Mouse (Mus musculus) spleen, adult 2 months (tissue): ENCODE measurements around the gene Plekhg5. TPM values are rescaled to one million over a fixed set of nuclear protein-coding genes. Genes with fewer than 3 reads are reported as not detected.
A peak's percentile ranks its signal among the peaks of the same experiment; 100 is the strongest.

Experiments used
- DNase-seq, 2 experiments: peaks; one replicate each; pipeline versions ENCODE4 v3.0.0 to v3.0.0-alpha.2; 2012 to 2021; ENCODE audit warnings: low spot score in 2 of 2, low read depth in 1 of 2
- H3K27ac ChIP-seq: fragments of 200-500 bp; 2 replicates; pipeline ENCODE4 v1.5.1; 2012; ENCODE audit warnings: low read length, inconsistent platforms; ENCODE audit not compliant: insufficient read depth
- H3K27me3 ChIP-seq: fragments of 200-500 bp; 2 replicates; pipeline ENCODE4 v1.6.1; 2012; ENCODE audit warnings: mild to moderate bottlenecking, moderate library complexity, low read length, inconsistent platforms; ENCODE audit not compliant: control insufficient read depth, insufficient read depth
- H3K36me3 ChIP-seq: fragments of 200-500 bp; 2 replicates; pipeline ENCODE4 v1.6.1; 2012; ENCODE audit warnings: mild to moderate bottlenecking, low read length, inconsistent platforms; ENCODE audit not compliant: control insufficient read depth, insufficient read depth
- H3K4me1 ChIP-seq: fragments of 200-500 bp; 2 replicates; pipeline ENCODE4 v1.6.1; 2011; ENCODE audit warnings: inconsistent platforms; ENCODE audit not compliant: control insufficient read depth, insufficient read depth, insufficient read length
- H3K4me3 ChIP-seq: fragments of 200-500 bp; 2 replicates; pipeline ENCODE4 v1.5.1; 2011; ENCODE audit warnings: mild to moderate bottlenecking, inconsistent platforms; ENCODE audit not compliant: insufficient read depth, insufficient read length; ENCODE audit errors: extremely low read depth
- CTCF ChIP-seq: fragments of 200-500 bp; IDR thresholded peaks from 2 replicates; pipeline ENCODE4 v1.5.1; 2011; ENCODE audit warnings: mild to moderate bottlenecking, inconsistent platforms; ENCODE audit not compliant: insufficient read depth, insufficient read length, insufficient replicate concordance; ENCODE audit errors: extremely low read depth
- POLR2A ChIP-seq: fragments of 200-500 bp; IDR thresholded peaks from 2 replicates; pipeline ENCODE4 v1.6.1; 2011; ENCODE audit warnings: low read depth, low read length, inconsistent platforms
- WGBS: fragments of 180-500 bp; shearing (Covaris S2); methylation state at CpG from one replicate; pipeline ENCODE4 v1.1.7; 2018; 5-methylcytosine and 5-hydroxymethylcytosine counted together
- polyA plus RNA-seq: library from polyadenylated mRNA; depleted of rRNA; stranded (reverse); fragments of >200 nt; gene quantifications from 2 replicates; pipeline ENCODE4 v1.2.3, GENCODE M21; 2012

Gene Plekhg5
- polyA plus RNA-seq, 1 experiment, result 13.1 TPM

DNA sequence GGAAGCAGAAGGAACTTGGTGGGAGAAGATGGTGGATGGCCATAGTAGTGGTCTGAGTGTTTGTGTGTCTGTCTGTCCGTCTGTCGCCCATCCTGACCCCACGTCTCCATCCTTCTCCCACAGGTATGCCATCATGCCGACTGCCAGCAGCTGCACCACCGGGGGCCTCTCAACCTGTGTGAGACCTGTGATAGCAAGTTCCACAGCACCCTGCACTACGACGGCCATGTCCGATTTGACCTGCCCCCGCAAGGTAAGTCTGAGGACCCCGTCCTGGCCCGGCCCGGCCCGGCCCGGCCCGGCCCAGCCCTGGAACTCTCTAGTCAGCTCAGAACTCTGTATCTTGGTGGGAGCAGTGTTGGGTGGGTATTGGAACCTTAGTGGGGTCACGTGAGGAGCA lies 29.6 kb downstream of the Plekhg5 start:
- no peaks in the 10 kb centered on the region for H3K36me3 ChIP-seq
- TF ChIP-seq POLR2A, result no peak
- no peak overlapping the region for H3K4me3 ChIP-seq
- 98% methylated on average over 16 of the region's 16 CpGs for WGBS
- DNase-seq, result no peak
- H3K27me3 ChIP-seq, result no peaks in the 10 kb centered on the region
- no peaks in the 10 kb centered on the region; the same call in 1 of the 2 replicates for H3K4me1 ChIP-seq
- no peak overlapping the region for H3K27ac ChIP-seq

DNA sequence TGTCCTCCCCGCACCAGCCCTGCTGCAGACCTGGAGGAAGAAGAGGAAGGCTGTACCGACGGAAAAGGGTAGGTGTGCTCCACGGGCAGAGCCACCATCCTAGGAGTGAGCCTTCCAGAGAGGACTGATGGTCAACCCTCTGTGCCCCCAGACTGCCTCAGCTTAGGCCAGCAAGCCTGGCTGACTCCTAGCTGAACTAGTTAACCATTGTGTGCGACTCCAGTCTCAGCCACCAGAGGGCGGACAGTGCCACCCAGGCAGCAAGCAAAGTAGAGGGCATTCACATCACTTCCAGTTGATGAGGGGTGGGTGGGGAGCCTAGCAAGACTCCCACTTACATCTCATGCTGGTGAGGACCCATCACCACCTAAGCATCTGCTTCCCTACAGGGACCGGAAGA lies 30.7 kb downstream of the Plekhg5 start:
- Histone ChIP-seq H3K36me3 (no peaks in the 10 kb centered on the region), H3K4me1 (no peaks in the 10 kb centered on the region; the same call in 1 of the 2 replicates), H3K27ac (no peak overlapping the region), H3K4me3 (no peak overlapping the region), H3K27me3 (no peaks in the 10 kb centered on the region)
- DNase-seq, result peak in 1 of 2 experiments; percentile 73
- peak; percentile 78; the same call in 1 of the 2 replicates for TF ChIP-seq CTCF
- TF ChIP-seq POLR2A, result no peak
- WGBS, result 61% methylated on average over 7 of the region's 7 CpGs

DNA sequence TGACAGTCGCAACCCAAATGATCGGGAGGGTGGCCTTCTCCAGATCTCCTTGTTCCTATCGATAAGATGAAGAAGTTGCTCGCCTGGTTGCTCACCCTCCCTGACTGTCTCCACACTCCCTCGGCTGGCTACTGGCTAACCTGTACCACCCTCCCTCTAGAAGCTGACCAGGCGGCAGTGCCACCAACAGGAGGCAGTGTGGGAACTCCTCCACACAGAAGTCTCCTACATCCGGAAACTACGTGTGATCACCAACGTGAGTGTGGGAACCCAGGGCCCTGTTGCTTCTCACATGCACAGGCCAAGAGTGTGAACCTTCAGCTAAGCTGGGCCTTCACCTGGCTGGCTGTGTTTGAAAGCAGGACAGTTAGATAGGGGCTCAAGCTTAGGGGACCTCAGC lies 34.4 kb downstream of the Plekhg5 start:
- no peak overlapping the region for H3K27ac ChIP-seq
- no peaks in the 10 kb centered on the region for H3K27me3 ChIP-seq
- H3K36me3 ChIP-seq, result no peaks in the 10 kb centered on the region
- H3K4me1 ChIP-seq, result no peaks in the 10 kb centered on the region
- TF ChIP-seq POLR2A (no peak), CTCF (no peak)
- WGBS, result 88% methylated on average over 9 of the region's 9 CpGs
- H3K4me3 ChIP-seq, result no peak overlapping the region
- no peak for DNase-seq

- DNase-seq, result no peak
- TF ChIP-seq POLR2A, result no peak
- no peak for TF ChIP-seq CTCF
- Histone ChIP-seq H3K27ac (no peak overlapping the region), H3K36me3 (no peaks in the 10 kb centered on the region), H3K4me1 (no peaks in the 10 kb centered on the region), H3K27me3 (no peaks in the 10 kb centered on the region), H3K4me3 (peak overlapping the region; percentile 20; the same call in 1 of the 2 replicates)
- 94% methylated on average over 24 of the region's 24 CpGs for WGBS
These were observed 35.2 kb downstream of the Plekhg5 start for GRCm38 (mm10) chr4:152107493-152107892.

GRCm38 (mm10) chr4:152107971-152108509 lies 35.7 kb downstream of the Plekhg5 start:
- Histone ChIP-seq H3K4me1 (no peaks in the 10 kb centered on the region), H3K27ac (no peak overlapping the region), H3K4me3 (peak overlapping the region; percentile 20; the same call in 1 of the 2 replicates), H3K36me3 (no peaks in the 10 kb centered on the region), H3K27me3 (no peaks in the 10 kb centered on the region)
- TF ChIP-seq CTCF, result no peak
- TF ChIP-seq POLR2A, result no peak
- WGBS, result 91% methylated on average over 30 of the region's 30 CpGs
- DNase-seq, result no peak

DNA sequence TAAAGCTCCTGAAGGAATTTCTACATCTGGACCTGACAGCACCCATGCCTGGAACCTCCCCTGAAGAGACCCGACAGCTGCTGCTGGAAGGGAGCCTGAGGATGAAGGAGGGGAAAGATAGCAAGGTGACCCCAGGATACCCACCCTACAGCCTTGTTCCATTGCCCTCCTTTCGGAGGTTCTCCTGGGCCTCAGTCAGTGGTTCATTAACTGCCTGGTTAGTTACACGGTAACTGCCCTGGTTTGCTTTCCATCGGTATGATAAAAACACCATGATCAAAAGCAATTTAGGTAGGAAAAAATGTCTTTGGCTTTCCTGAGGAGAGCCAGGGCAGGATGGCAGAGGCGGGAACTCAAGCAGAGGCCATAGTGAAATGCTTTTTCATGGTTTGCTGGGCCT lies 36.4 kb downstream of the Plekhg5 start:
- no peak overlapping the region for H3K27ac ChIP-seq
- H3K4me1 ChIP-seq, result no peaks in the 10 kb centered on the region
- H3K4me3 ChIP-seq, result no peak overlapping the region
- no peaks in the 10 kb centered on the region for H3K27me3 ChIP-seq
- 97% methylated on average over 5 of the region's 5 CpGs for WGBS
- H3K36me3 ChIP-seq, result no peaks in the 10 kb centered on the region
- TF ChIP-seq POLR2A (no peak), CTCF (no peak)
- no peak for DNase-seq

DNA sequence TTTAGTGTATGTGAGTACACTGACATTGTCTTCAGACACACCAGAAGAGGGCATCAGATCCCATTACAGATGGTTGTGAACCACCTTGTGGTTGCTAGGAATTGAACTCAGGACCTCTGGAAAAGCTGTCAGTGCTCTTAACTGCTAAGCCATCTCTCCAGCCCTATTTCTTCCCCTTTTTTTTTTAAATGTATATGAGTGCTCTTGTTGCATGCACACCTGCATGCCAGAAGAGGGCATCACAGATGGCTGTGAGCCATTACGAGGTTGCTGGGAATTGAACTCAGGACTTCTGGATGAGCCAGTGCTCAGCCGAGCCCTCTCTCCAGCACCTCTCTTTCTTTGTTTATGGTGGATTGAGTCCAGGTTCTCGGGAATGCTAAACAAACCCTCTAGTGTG lies 37.2 kb downstream of the Plekhg5 start:
- 94% methylated on average over 3 of the region's 3 CpGs for WGBS
- no peak for DNase-seq
- no peaks in the 10 kb centered on the region for H3K27me3 ChIP-seq
- TF ChIP-seq POLR2A, result no peak
- TF ChIP-seq CTCF, result no peak
- H3K27ac ChIP-seq, result no peak overlapping the region
- H3K4me3 ChIP-seq, result no peak overlapping the region
- H3K36me3 ChIP-seq, result no peaks in the 10 kb centered on the region
- H3K4me1 ChIP-seq, result no peaks in the 10 kb centered on the region
